Mouse (Mus musculus) spleen, postnatal 36 days (tissue): ENCODE results near the gene Por.

Source experiments
- DNase-seq, 2 experiments: peaks; one replicate each; pipeline ENCODE4 v3.0.0; 2022; ENCODE audit warnings: low spot score in 2 of 2, mixed read lengths in 1 of 2

The Por gene

GRCm38 (mm10) chr5:135669741-135670275 is at the start of gene Por:
Por (plus strand) TSS chr5:135670033.
- DNase-seq, result peak in 1 of 2 experiments; percentile 21

GRCm38 (mm10) chr5:135620526-135620925 is 49.3 kb upstream of the Por start:
- DNase-seq, result no peak

- no peak for DNase-seq
These were observed 48.1 kb upstream of the Por start for GRCm38 (mm10) chr5:135621725-135622124.

GRCm38 (mm10) chr5:135623006-135623563 is 46.7 kb upstream of the Por start:
- DNase-seq, result no peak

- DNase-seq, result no peak
These were observed 40.9 kb upstream of the Por start for GRCm38 (mm10) chr5:135628916-135629315.

- DNase-seq, result no peak
These were observed 40.4 kb upstream of the Por start for GRCm38 (mm10) chr5:135629401-135629800.

GRCm38 (mm10) chr5:135630598-135630997 is 39.2 kb upstream of the Por start:
- DNase-seq, result peak; percentile 27 to 63

- peak; percentile 98 to 99 for DNase-seq
These were observed 37.6 kb upstream of the Por start, which contains the start of gene Rhbdd2 for GRCm38 (mm10) chr5:135632117-135632796. Rhbdd2 (plus strand) TSS chr5:135632618.

- no peak for DNase-seq
These were observed 37.1 kb upstream of the Por start for GRCm38 (mm10) chr5:135632797-135633144.

GRCm38 (mm10) chr5:135639760-135640458 is 29.9 kb upstream of the Por start:
- no peak for DNase-seq

- DNase-seq, result no peak
These were observed 29.4 kb upstream of the Por start for GRCm38 (mm10) chr5:135640459-135640789.

GRCm38 (mm10) chr5:135641028-135641427 is 28.8 kb upstream of the Por start:
- no peak for DNase-seq

GRCm38 (mm10) chr5:135642686-135643551 is 26.9 kb upstream of the Por start:
- DNase-seq, result no peak

- DNase-seq, result no peak
These were observed 26.3 kb upstream of the Por start for GRCm38 (mm10) chr5:135643552-135643842.

- no peak for DNase-seq
These were observed 26.0 kb upstream of the Por start for GRCm38 (mm10) chr5:135643869-135644268.

- DNase-seq, result no peak
These were observed 24.5 kb upstream of the Por start for GRCm38 (mm10) chr5:135645330-135645729.

- no peak for DNase-seq
These were observed 23.8 kb upstream of the Por start for GRCm38 (mm10) chr5:135646038-135646437.

GRCm38 (mm10) chr5:135648461-135649308 is 21.1 kb upstream of the Por start:
- no peak for DNase-seq

GRCm38 (mm10) chr5:135649309-135649633 is 20.6 kb upstream of the Por start:
- no peak for DNase-seq

GRCm38 (mm10) chr5:135651536-135651935 is 18.3 kb upstream of the Por start:
- DNase-seq, result no peak

GRCm38 (mm10) chr5:135653209-135653608 is 16.6 kb upstream of the Por start:
- DNase-seq, result no peak
